Mouse (Mus musculus): ENCODE results near the gene Rbpjl. TPM values are rescaled to one million over a fixed set of nuclear protein-coding genes. Genes with fewer than 3 reads are reported as not detected.

Rbpjl gene
- polyA plus RNA-seq, 1 experiment, result 0.19 TPM

GRCm38 (mm10) chr2:164453047-164453757, 50.3 kb downstream of the Rbpjl start:
- H3K27me3 ChIP-seq (ENCODE audit: control insufficient read depth, insufficient read depth, low read length), result no peaks in the 10 kb centered on the region
- no peaks in the 10 kb centered on the region for H3K36me3 ChIP-seq (ENCODE audit: control insufficient read depth, insufficient read depth, low read length)
- H3K27ac ChIP-seq (ENCODE audit: insufficient read depth, low read depth, low read length), result no peak overlapping the region
- 80% methylated on average over 14 of the region's 14 CpGs for WGBS
- TF ChIP-seq CTCF (IDR thresholded peaks at IDR 0.05; ENCODE audit: extremely low read depth, insufficient read length, insufficient replicate concordance, low read depth, low read length), result no peak
- no peak for TF ChIP-seq POLR2A (IDR thresholded peaks at IDR 0.05; ENCODE audit: low read depth, low read length)
- peaks cover 30% of the 10 kb centered on the region; the same call in 1 of the 2 replicates for H3K4me1 ChIP-seq (ENCODE audit: control insufficient read depth, insufficient read depth, insufficient read length, low read length)
- H3K4me3 ChIP-seq (ENCODE audit: low read depth, low read length), result no peak overlapping the region

GRCm38 (mm10) chr2:164453887-164454500, 51.1 kb downstream of the Rbpjl start:
- Histone ChIP-seq H3K27ac (ENCODE audit: insufficient read depth, low read depth, low read length) (no peak overlapping the region), H3K36me3 (ENCODE audit: control insufficient read depth, insufficient read depth, low read length) (no peaks in the 10 kb centered on the region), H3K4me1 (ENCODE audit: control insufficient read depth, insufficient read depth, insufficient read length, low read length) (peaks cover 30% of the 10 kb centered on the region; the same call in 1 of the 2 replicates), H3K4me3 (ENCODE audit: low read depth, low read length) (no peak overlapping the region), H3K27me3 (ENCODE audit: control insufficient read depth, insufficient read depth, low read length) (no peaks in the 10 kb centered on the region)
- WGBS, result 66% methylated on average over 7 of the region's 7 CpGs
- no peak for TF ChIP-seq POLR2A (IDR thresholded peaks at IDR 0.05; ENCODE audit: low read depth, low read length)

- Histone ChIP-seq H3K27ac (ENCODE audit: insufficient read depth, low read depth, low read length) (peak overlapping the region; percentile 81), H3K27me3 (ENCODE audit: control insufficient read depth, insufficient read depth, low read length) (no peaks in the 10 kb centered on the region)
These were observed 51.9 kb downstream of the Rbpjl start for GRCm38 (mm10) chr2:164454846-164455245.

GRCm38 (mm10) chr2:164455421-164456190, 52.7 kb downstream of the Rbpjl start:
- no peak overlapping the region for H3K4me3 ChIP-seq (ENCODE audit: low read depth, low read length)
- H3K36me3 ChIP-seq (ENCODE audit: control insufficient read depth, insufficient read depth, low read length), result no peaks in the 10 kb centered on the region
- WGBS, result 54% methylated on average over 6 of the region's 6 CpGs
- no peak for TF ChIP-seq POLR2A (IDR thresholded peaks at IDR 0.05; ENCODE audit: low read depth, low read length)
- TF ChIP-seq CTCF (IDR thresholded peaks at IDR 0.05; ENCODE audit: extremely low read depth, insufficient read length, insufficient replicate concordance, low read depth, low read length), result no peak
- H3K4me1 ChIP-seq (ENCODE audit: control insufficient read depth, insufficient read depth, insufficient read length, low read length), result peaks cover 30% of the 10 kb centered on the region; the same call in 1 of the 2 replicates
- no peaks in the 10 kb centered on the region for H3K27me3 ChIP-seq (ENCODE audit: control insufficient read depth, insufficient read depth, low read length)
- H3K27ac ChIP-seq (ENCODE audit: insufficient read depth, low read depth, low read length), result peak overlapping the region; percentile 81

More at GRCm38 (mm10) chr2:164454846-164455245, 51.9 kb downstream of the Rbpjl start:
- Histone ChIP-seq H3K4me1 (ENCODE audit: control insufficient read depth, insufficient read depth, insufficient read length, low read length) (peaks cover 30% of the 10 kb centered on the region; the same call in 1 of the 2 replicates), H3K36me3 (ENCODE audit: control insufficient read depth, insufficient read depth, low read length) (no peaks in the 10 kb centered on the region), H3K4me3 (ENCODE audit: low read depth, low read length) (no peak overlapping the region)
- WGBS, result 11% methylated on average over 10 of the region's 10 CpGs
- TF ChIP-seq POLR2A (IDR thresholded peaks at IDR 0.05; ENCODE audit: low read depth, low read length), result no peak
- TF ChIP-seq CTCF (IDR thresholded peaks at IDR 0.05; ENCODE audit: extremely low read depth, insufficient read length, insufficient replicate concordance, low read depth, low read length), result no peak

- Histone ChIP-seq H3K36me3 (ENCODE audit: control insufficient read depth, insufficient read depth, low read length) (no peaks in the 10 kb centered on the region), H3K4me1 (ENCODE audit: control insufficient read depth, insufficient read depth, insufficient read length, low read length) (peaks cover 30% of the 10 kb centered on the region; the same call in 1 of the 2 replicates), H3K4me3 (ENCODE audit: low read depth, low read length) (no peak overlapping the region), H3K27me3 (ENCODE audit: control insufficient read depth, insufficient read depth, low read length) (no peaks in the 10 kb centered on the region), H3K27ac (ENCODE audit: insufficient read depth, low read depth, low read length) (peak overlapping the region; percentile 46)
- no peak for TF ChIP-seq CTCF (IDR thresholded peaks at IDR 0.05; ENCODE audit: extremely low read depth, insufficient read length, insufficient replicate concordance, low read depth, low read length)
- no peak for TF ChIP-seq POLR2A (IDR thresholded peaks at IDR 0.05; ENCODE audit: low read depth, low read length)
- 55% methylated on average over 1 of the region's 1 CpGs for WGBS
These were observed 53.5 kb downstream of the Rbpjl start for GRCm38 (mm10) chr2:164456413-164456812.

GRCm38 (mm10) chr2:164456864-164457300, 53.9 kb downstream of the Rbpjl start, which contains the start of gene Sys1:
Gene Sys1 (plus strand): TSS chr2:164456964.
- peak within 1 kb of the TSS; percentile 76 for H3K27ac ChIP-seq (ENCODE audit: insufficient read depth, low read depth, low read length)
- H3K4me3 ChIP-seq (ENCODE audit: low read depth, low read length), result peak within 1 kb of the TSS; percentile 32
- no peak for TF ChIP-seq POLR2A (IDR thresholded peaks at IDR 0.05; ENCODE audit: low read depth, low read length)
- no peak for TF ChIP-seq CTCF (IDR thresholded peaks at IDR 0.05; ENCODE audit: extremely low read depth, insufficient read length, insufficient replicate concordance, low read depth, low read length)
- H3K36me3 ChIP-seq (ENCODE audit: control insufficient read depth, insufficient read depth, low read length), result no peaks in the 10 kb centered on the region
- no peaks in the 10 kb centered on the region for H3K27me3 ChIP-seq (ENCODE audit: control insufficient read depth, insufficient read depth, low read length)
- H3K4me1 ChIP-seq (ENCODE audit: control insufficient read depth, insufficient read depth, insufficient read length, low read length), result peaks cover 30% of the 10 kb centered on the region; the same call in 1 of the 2 replicates
- 2% methylated on average over 7 of the region's 7 CpGs for WGBS
